Mouse (Mus musculus) cortical plate, adult 2 months (tissue): ENCODE data around the gene Fam198a.

ENCODE experiments used
- CTCF ChIP-seq: fragments of 200-500 bp; IDR thresholded peaks from 2 replicates; pipeline ENCODE4 v1.5.1; 2011; ENCODE audit warnings: mild to moderate bottlenecking, control low read depth, low read length; ENCODE audit not compliant: insufficient read depth; ENCODE audit errors: extremely low read depth
- POLR2A ChIP-seq: fragments of 200-500 bp; IDR thresholded peaks from 2 replicates; pipeline ENCODE4 v1.6.1; 2011; ENCODE audit warnings: mild to moderate bottlenecking, low read length, control low read depth; ENCODE audit not compliant: insufficient read depth; ENCODE audit errors: extremely low read depth

GRCm38 (mm10) chr9:121904319-121904718 is 46.5 kb upstream of the Fam198a start:
- TF ChIP-seq CTCF, result no peak
- no peak for TF ChIP-seq POLR2A
